Mouse (Mus musculus) retina, postnatal 7 days (tissue): ENCODE measurements around the gene Bcl6b.
A peak's percentile ranks its signal among the peaks of the same experiment; 100 is the strongest.

ENCODE experiments used
- DNase-seq: peaks from one replicate; pipeline ENCODE4 v3.0.0-alpha.2; 2012; ENCODE audit warnings: low read depth, low spot score

Bcl6b gene

DNA sequence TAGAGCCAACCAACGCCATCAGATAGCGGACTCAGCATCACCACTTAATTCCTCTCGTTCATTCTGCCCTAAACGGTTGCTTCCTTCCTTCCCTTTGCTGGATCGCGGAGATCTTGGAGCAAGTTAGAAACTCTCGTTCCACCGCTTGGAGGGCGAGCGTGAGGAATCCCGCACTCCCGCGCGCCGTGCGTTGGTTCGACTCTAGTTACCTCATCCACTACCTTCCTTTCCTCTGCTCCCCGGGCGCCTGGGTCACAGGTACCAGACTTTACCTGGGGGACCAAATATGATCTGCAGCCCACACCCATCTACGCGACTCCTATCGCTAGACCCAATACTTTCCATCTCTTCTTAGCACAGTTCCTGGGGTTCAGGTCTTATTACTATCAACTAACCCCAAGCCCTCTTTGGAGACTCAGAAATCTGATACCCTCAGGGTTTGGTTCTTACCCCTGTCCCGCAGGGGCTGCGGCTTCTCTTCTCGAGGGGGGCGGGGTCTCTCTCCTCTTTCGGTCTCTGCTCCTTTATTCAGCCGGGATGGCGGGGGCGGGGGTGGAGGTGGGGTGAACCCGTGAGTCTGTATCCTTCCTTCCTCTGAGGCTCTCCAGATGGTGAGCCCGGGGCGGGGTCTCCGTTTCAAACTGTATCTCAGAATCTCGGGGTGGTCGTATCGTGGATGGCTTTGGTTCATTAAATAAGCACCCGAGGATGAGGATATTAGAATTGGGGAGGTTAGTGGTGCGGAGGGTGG is at the start of gene Bcl6b:
Gene Bcl6b (minus strand): TSS at position 539 of the 751 bp plus-strand sequence.
- DNase-seq: no peak

GRCm38 (mm10) chr11:70278961-70279360 is 49.4 kb upstream of the Bcl6b start:
- no peak for DNase-seq

GRCm38 (mm10) chr11:70271641-70272040 is 42.0 kb upstream of the Bcl6b start:
- no peak for DNase-seq

DNA sequence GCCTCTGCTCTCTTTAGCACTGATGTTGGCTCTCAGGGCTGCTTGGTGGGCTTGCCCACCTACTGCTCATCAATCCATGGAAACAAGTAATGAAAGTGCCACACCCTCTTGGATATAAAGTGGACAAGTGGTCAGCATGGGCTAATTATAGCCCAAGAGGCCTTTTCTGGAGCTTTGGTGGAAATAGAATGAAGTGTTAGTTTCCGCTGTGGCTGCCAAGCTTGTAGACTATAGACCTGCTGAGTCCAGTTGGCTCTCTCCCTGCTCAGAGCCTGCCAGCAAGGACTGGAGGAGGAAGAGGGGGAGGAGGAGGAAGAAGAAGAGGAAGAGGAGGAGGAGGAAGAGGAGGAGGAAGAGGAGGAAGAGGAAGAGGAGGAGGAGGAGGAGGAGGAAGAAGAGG is 36.8 kb upstream of the Bcl6b start:
- DNase-seq: no peak

GRCm38 (mm10) chr11:70265819-70266218 is 36.2 kb upstream of the Bcl6b start:
- DNase-seq: no peak

DNA sequence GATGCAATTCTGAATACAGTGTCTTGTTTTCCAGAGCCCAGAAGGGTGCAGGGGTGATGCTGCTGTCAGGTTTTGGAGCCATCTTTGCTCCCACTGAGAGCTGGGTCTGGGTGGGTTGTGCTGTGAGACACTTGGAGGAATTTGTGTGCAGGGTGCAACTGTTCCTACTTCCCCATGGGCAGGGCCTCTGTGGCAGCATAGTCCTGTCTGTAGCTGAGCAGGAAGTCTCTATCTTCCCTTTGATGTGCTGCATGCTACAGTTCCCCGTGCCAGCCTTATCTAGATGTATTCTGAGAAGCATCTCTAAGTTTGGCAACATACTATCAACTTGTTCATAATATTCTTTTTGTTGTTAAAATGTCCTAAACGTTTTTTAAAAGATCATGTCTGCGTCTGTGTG is 35.7 kb upstream of the Bcl6b start:
- DNase-seq: no peak

DNA sequence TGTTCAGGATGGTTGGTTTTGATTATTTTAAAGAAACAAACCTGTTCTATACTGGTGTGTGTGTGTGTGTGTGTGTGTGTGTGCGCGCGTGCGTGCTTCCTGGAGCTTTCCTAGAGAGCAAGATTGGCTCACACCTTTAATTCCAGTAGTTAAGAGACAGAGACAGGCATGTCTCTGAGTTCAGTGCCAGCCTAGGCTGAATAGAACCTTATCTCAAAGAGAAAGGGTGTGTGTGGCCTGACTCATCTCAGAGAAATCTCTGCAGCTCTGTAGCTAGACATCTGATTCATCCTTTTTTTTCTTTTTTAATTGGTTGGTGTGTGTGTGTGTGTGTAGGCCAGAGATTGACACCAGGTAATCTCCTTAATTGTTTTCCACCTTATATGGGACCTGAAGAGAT is 29.4 kb upstream of the Bcl6b start:
- DNase-seq: no peak

GRCm38 (mm10) chr11:70254931-70255531 is 25.4 kb upstream of the Bcl6b start, which contains the start of gene Alox12:
Alox12 (minus strand) TSS chr11:70255353.
- no peak for DNase-seq

DNA sequence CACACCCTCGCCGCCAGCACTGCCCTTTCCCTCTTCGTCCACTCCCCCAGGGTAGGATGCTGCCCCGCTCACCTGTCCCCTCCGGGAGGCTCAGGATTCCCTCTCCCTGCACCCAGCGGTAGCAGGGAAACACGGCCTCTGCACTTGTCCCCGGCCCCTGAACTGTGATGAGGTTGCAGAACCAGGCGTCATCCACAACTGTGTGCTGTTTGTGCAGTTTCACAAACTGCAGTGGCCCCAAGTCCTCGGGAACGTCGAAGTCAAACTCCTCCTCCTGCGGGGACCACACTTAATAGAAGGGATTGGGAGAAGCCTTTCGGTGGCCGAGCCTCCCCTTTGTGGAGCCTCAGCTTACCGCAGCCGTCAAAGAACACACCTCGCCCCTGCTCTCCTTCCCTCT is 24.7 kb upstream of the Bcl6b start:
- no peak for DNase-seq

GRCm38 (mm10) chr11:70251853-70252252 is 22.3 kb upstream of the Bcl6b start:
- DNase-seq: no peak

DNA sequence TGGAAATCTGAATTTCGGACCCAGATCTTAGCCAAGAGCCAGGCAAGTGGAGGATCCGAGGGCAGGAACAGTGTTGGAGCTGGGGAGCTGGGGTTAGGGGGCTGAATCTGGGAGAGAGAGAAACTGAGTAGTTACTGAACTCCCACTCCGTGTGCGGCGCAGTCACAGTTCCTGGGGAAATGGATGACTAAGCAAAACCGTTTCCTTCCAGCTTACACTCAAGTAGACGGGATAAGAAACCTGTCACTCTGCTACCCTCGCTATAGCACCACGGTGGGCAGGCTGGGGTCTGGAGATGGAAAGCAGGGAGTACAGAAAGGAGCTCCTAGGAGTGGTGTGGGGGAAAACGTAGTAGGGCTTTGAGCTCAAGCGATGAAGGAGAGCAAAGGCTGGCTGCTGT is 20.6 kb upstream of the Bcl6b start:
- DNase-seq: no peak

GRCm38 (mm10) chr11:70247136-70247845 is 17.7 kb upstream of the Bcl6b start:
- peak; percentile 58 for DNase-seq

- no peak for DNase-seq
Measured at GRCm38 (mm10) chr11:70242591-70242990, 13.0 kb upstream of the Bcl6b start.

DNA sequence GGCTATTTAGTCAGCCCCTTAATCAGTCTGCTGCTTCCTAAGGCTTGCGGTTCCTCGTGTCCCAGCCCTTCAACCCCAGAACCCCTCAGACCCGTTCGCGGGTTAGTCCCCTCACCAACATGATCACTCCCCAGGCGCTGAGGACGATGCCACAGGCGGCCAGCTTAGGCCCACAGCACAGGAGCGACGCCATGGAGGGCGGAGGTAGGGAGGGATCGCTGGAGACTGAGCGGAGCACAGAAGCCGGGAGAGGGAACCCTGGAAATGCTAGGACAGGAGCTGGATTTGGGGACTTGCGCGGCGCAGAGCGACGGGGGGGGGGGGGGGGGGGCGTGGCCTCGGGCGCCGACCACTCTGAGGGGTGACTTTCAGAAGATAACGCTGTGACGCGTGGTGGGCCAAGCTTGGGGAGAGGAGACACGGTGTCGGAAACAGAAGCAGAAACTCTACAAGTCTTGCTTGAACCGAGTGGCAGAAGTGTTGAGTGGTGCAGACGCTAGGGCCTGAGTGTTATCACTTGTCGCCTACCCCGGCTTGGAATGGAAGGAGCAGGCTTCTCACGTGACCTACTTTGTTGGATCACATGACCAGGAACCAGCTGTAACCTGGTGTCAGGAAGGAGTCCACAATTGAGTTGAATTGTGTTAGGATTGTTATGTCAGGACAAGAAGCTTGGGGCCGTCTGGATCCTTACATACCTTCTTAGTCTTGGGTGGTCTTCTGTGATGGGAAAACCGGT is 10.1 kb upstream of the Bcl6b start, which contains the start of the genes Gm21988 and Rnasek:
Gene Gm21988 (minus strand): TSS at position 290 of the 739 bp plus-strand sequence.
Gene Rnasek (minus strand): TSS at position 302 of the 739 bp plus-strand sequence.
- peak; percentile 75 for DNase-seq

GRCm38 (mm10) chr11:70238591-70239440 is 9.2 kb upstream of the Bcl6b start:
- no peak for DNase-seq

GRCm38 (mm10) chr11:70237457-70238167 is 8.0 kb upstream of the Bcl6b start, which contains the start of gene 0610010K14Rik:
0610010K14Rik (minus strand) TSS chr11:70237914.
- peak; percentile 96 for DNase-seq

- no peak for DNase-seq
Measured at GRCm38 (mm10) chr11:70236717-70237116, 7.1 kb upstream of the Bcl6b start.

GRCm38 (mm10) chr11:70235254-70235900 is 5.8 kb upstream of the Bcl6b start:
- no peak for DNase-seq

- no peak for DNase-seq
Measured at GRCm38 (mm10) chr11:70234497-70234896, 4.9 kb upstream of the Bcl6b start.

- DNase-seq: no peak
Measured at GRCm38 (mm10) chr11:70234037-70234436, 4.4 kb upstream of the Bcl6b start.
